Mouse (Mus musculus): ENCODE results near the gene Syce1l. TPM values are rescaled to one million over a fixed set of nuclear protein-coding genes. Genes with fewer than 3 reads are reported as not detected.

Syce1l gene
- total and polyA plus RNA-seq, 2 experiments, result not detected

DNA sequence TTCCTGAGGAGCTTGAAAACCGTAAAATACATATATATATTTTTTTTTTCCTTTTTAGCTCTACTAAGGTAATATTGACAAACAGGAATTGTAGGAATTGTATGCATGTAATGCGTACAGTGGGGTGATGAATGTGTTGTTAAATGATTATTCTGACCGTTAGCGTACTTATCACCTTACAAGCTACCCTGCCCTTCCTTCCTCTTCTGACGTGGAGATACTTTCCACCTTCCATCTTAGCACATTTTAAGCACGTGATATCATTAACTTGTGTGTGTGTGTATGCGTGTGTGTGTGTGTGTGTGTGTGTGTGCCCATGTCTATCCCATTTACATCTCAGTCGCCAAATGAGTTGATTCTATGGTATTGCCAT is 45.5 kb downstream of the Syce1l start:
- Histone ChIP-seq H3K4me3 (ENCODE audit: insufficient read depth, low read depth, low read length) (no peak overlapping the region), H3K79me2 (ENCODE audit: control insufficient read depth, insufficient read depth, low read length) (no peaks in the 10 kb centered on the region), H3K27me3 (ENCODE audit: control insufficient read depth, insufficient read depth, low read length) (no peaks in the 10 kb centered on the region), H3K4me1 (ENCODE audit: control insufficient read depth, insufficient read depth, low read length) (no peaks in the 10 kb centered on the region), H3K36me3 (ENCODE audit: control insufficient read depth, insufficient read depth, low read length) (no peaks in the 10 kb centered on the region), H3K27ac (replicated peaks; ENCODE audit: insufficient read depth, low read depth, low read length) (no peak overlapping the region), H3K9ac (ENCODE audit: low read depth, low read length) (no peak overlapping the region)
- DNase-seq (ENCODE audit: extremely low read depth, low read depth, low spot score), result no peak
- TF ChIP-seq POLR2A (IDR thresholded peaks at IDR 0.05; ENCODE audit: extremely low read depth, insufficient read depth, low read length) (no peak), CTCF (IDR thresholded peaks at IDR 0.05; ENCODE audit: low read depth, low read length) (no peak)
- 82% methylated on average over 8 of the region's 8 CpGs for WGBS

GRCm38 (mm10) chr8:113691622-113692343 is 48.8 kb downstream of the Syce1l start:
- H3K79me2 ChIP-seq (ENCODE audit: control insufficient read depth, insufficient read depth, low read length), result no peaks in the 10 kb centered on the region
- H3K27me3 ChIP-seq (ENCODE audit: control insufficient read depth, insufficient read depth, low read length), result no peaks in the 10 kb centered on the region
- no peak overlapping the region for H3K27ac ChIP-seq (replicated peaks; ENCODE audit: insufficient read depth, low read depth, low read length)
- 76% methylated on average over 14 of the region's 14 CpGs for WGBS
- no peak for DNase-seq (ENCODE audit: extremely low read depth, low read depth, low spot score)
- no peak overlapping the region for H3K4me3 ChIP-seq (ENCODE audit: insufficient read depth, low read depth, low read length)
- no peak overlapping the region for H3K9ac ChIP-seq (ENCODE audit: low read depth, low read length)
- H3K36me3 ChIP-seq (ENCODE audit: control insufficient read depth, insufficient read depth, low read length), result no peaks in the 10 kb centered on the region
- no peaks in the 10 kb centered on the region for H3K4me1 ChIP-seq (ENCODE audit: control insufficient read depth, insufficient read depth, low read length)
- no peak for TF ChIP-seq CTCF (IDR thresholded peaks at IDR 0.05; ENCODE audit: low read depth, low read length)

GRCm38 (mm10) chr8:113704968-113705367 is 62.0 kb downstream of the Syce1l start:
- DNase-seq (ENCODE audit: extremely low read depth, low read depth, low spot score), result no peak
- H3K27me3 ChIP-seq (ENCODE audit: control insufficient read depth, insufficient read depth, low read length), result no peaks in the 10 kb centered on the region
- H3K79me2 ChIP-seq (ENCODE audit: control insufficient read depth, insufficient read depth, low read length), result no peaks in the 10 kb centered on the region
- H3K36me3 ChIP-seq (ENCODE audit: control insufficient read depth, insufficient read depth, low read length), result no peaks in the 10 kb centered on the region
- H3K4me1 ChIP-seq (ENCODE audit: control insufficient read depth, insufficient read depth, low read length), result no peaks in the 10 kb centered on the region
- no peak overlapping the region for H3K27ac ChIP-seq (replicated peaks; ENCODE audit: insufficient read depth, low read depth, low read length)
- no peak overlapping the region for H3K9ac ChIP-seq (ENCODE audit: low read depth, low read length)
- H3K4me3 ChIP-seq (ENCODE audit: insufficient read depth, low read depth, low read length), result no peak overlapping the region
- TF ChIP-seq CTCF (IDR thresholded peaks at IDR 0.05; ENCODE audit: low read depth, low read length) (no peak), POLR2A (IDR thresholded peaks at IDR 0.05; ENCODE audit: extremely low read depth, insufficient read depth, low read length) (no peak)
- 81% methylated on average over 7 of the region's 7 CpGs for WGBS

Other genes starting within 250 kb of the Syce1l start
- gene Mon1b, start 7.6 kb upstream of the Syce1l start, total RNA-seq (2014; rRNA removed), result 3.6 and 4.4 TPM in 2 replicates
- 3.6 and 4.2 TPM in 2 replicates for gene Mon1b, start 7.6 kb upstream of the Syce1l start, polyA plus RNA-seq (2012; rRNA removed)
- gene Adamts18, start 205.5 kb downstream of the Syce1l start, total RNA-seq (2014; rRNA removed), result under 0.01 TPM in 1 of 2 replicates, not detected in the other
- gene Adamts18, start 205.5 kb downstream of the Syce1l start, polyA plus RNA-seq (2012; rRNA removed), result not detected in 2 replicates